Mouse (Mus musculus): ENCODE results near the gene Lss.
A peak's percentile ranks its signal among the peaks of the same experiment; 100 is the strongest.

Lss gene

GRCm38 (mm10) chr10:76531375-76531774, at the start of gene Lss:
Gene Lss, plus strand, starts transcription at chr10:76531588.
- DNase-seq (ENCODE audit: low spot score in 2 of 2), result peak; percentile 95 to 96

GRCm38 (mm10) chr10:76486302-76486701, 45.1 kb upstream of the Lss start:
- no peak for DNase-seq (ENCODE audit: low spot score in 2 of 2)

- no peak for DNase-seq (ENCODE audit: low spot score in 2 of 2)
Measured at GRCm38 (mm10) chr10:76488265-76488664, 43.1 kb upstream of the Lss start.

- no peak for DNase-seq (ENCODE audit: low spot score in 2 of 2)
Measured at GRCm38 (mm10) chr10:76489205-76489604, 42.2 kb upstream of the Lss start.

- no peak for DNase-seq (ENCODE audit: low spot score in 2 of 2)
Measured at GRCm38 (mm10) chr10:76493527-76493926, 37.9 kb upstream of the Lss start.

- no peak for DNase-seq (ENCODE audit: low spot score in 2 of 2)
Measured at GRCm38 (mm10) chr10:76495501-76495900, 35.9 kb upstream of the Lss start.

- DNase-seq (ENCODE audit: low spot score in 2 of 2), result no peak
Measured at GRCm38 (mm10) chr10:76496366-76496765, 35.0 kb upstream of the Lss start.

GRCm38 (mm10) chr10:76497522-76497921, 33.9 kb upstream of the Lss start:
- no peak for DNase-seq (ENCODE audit: low spot score in 2 of 2)

- DNase-seq (ENCODE audit: low spot score in 2 of 2), result no peak
Measured at GRCm38 (mm10) chr10:76504271-76504943, 27.0 kb upstream of the Lss start.

- no peak for DNase-seq (ENCODE audit: low spot score in 2 of 2)
Measured at GRCm38 (mm10) chr10:76505865-76506264, 25.5 kb upstream of the Lss start.

- peak; percentile 36 to 37 for DNase-seq (ENCODE audit: low spot score in 2 of 2)
Measured at GRCm38 (mm10) chr10:76512965-76513583, 18.3 kb upstream of the Lss start.

GRCm38 (mm10) chr10:76530922-76531321, 466 bp upstream of the Lss start:
- no peak for DNase-seq (ENCODE audit: low spot score in 2 of 2)

GRCm38 (mm10) chr10:76531828-76532227, 440 bp downstream of the Lss start:
- DNase-seq (ENCODE audit: low spot score in 2 of 2), result no peak

GRCm38 (mm10) chr10:76535526-76535925, 4.1 kb downstream of the Lss start:
- DNase-seq (ENCODE audit: low spot score in 2 of 2), result no peak

- DNase-seq (ENCODE audit: low spot score in 2 of 2), result no peak
Measured at GRCm38 (mm10) chr10:76537619-76538018, 6.2 kb downstream of the Lss start.

- DNase-seq (ENCODE audit: low spot score in 2 of 2), result no peak
Measured at GRCm38 (mm10) chr10:76541336-76542085, 10.1 kb downstream of the Lss start.

GRCm38 (mm10) chr10:76542636-76543375, 11.4 kb downstream of the Lss start:
- no peak for DNase-seq (ENCODE audit: low spot score in 2 of 2)

- no peak for DNase-seq (ENCODE audit: low spot score in 2 of 2)
Measured at GRCm38 (mm10) chr10:76546566-76546965, 15.2 kb downstream of the Lss start.

- DNase-seq (ENCODE audit: low spot score in 2 of 2), result no peak
Measured at GRCm38 (mm10) chr10:76548218-76548617, 16.8 kb downstream of the Lss start.

- no peak for DNase-seq (ENCODE audit: low spot score in 2 of 2)
Measured at GRCm38 (mm10) chr10:76550458-76550857, 19.1 kb downstream of the Lss start.

GRCm38 (mm10) chr10:76551556-76551955, 20.2 kb downstream of the Lss start:
- DNase-seq (ENCODE audit: low spot score in 2 of 2), result no peak

GRCm38 (mm10) chr10:76554061-76554460, 22.7 kb downstream of the Lss start:
- DNase-seq (ENCODE audit: low spot score in 2 of 2), result no peak

Data from frontal cortex, postnatal 14 days (tissue).